Mouse (Mus musculus): ENCODE measurements around the gene Exd1. TPM values are rescaled to one million over a fixed set of nuclear protein-coding genes. Genes with fewer than 3 reads are reported as not detected.
"Not testable (repeated sequence)": the region's sequence is repeated elsewhere in the genome, so short reads cannot be mapped to it uniquely, and the experiment has no call there.

Exd1 gene
- total and polyA plus RNA-seq, 2 experiments from 2014 or later: 0.73 to 0.81 TPM

GRCm38 (mm10) chr2:119514026-119514522, 33.4 kb downstream of the Exd1 start:
- H3K9ac ChIP-seq: no peak overlapping the region
- no peaks in the 10 kb centered on the region for H3K27me3 ChIP-seq (ENCODE audit: insufficient read depth, low read length)
- H3K36me3 ChIP-seq (ENCODE audit: insufficient read depth): no peaks in the 10 kb centered on the region
- 80% methylated on average over 3 of the region's 3 CpGs for WGBS
- no peak overlapping the region for H3K4me2 ChIP-seq (ENCODE audit: low read depth)
- DNase-seq (no peak), ATAC-seq (no peak)
- no peaks in the 10 kb centered on the region for H3K9me3 ChIP-seq (ENCODE audit: low read length)
- H3K4me1 ChIP-seq (ENCODE audit: insufficient read depth): no peaks in the 10 kb centered on the region
- no peak for TF ChIP-seq CTCF (IDR thresholded peaks at IDR 0.05; ENCODE audit: low read depth)
- no peak overlapping the region for H3K27ac ChIP-seq (ENCODE audit: low read depth, low read length)
- no peak overlapping the region for H3K4me3 ChIP-seq (ENCODE audit: low read depth, low read length)

- no peak for TF ChIP-seq CTCF (IDR thresholded peaks at IDR 0.05; ENCODE audit: low read depth)
- Histone ChIP-seq H3K27ac (ENCODE audit: low read depth, low read length) (no peak overlapping the region), H3K9me3 (ENCODE audit: low read length) (no peaks in the 10 kb centered on the region), H3K36me3 (ENCODE audit: insufficient read depth) (no peaks in the 10 kb centered on the region), H3K4me1 (ENCODE audit: insufficient read depth) (no peaks in the 10 kb centered on the region), H3K9ac (no peak overlapping the region), H3K4me3 (ENCODE audit: low read depth, low read length) (no peak overlapping the region), H3K27me3 (ENCODE audit: insufficient read depth, low read length) (no peaks in the 10 kb centered on the region), H3K4me2 (ENCODE audit: low read depth) (no peak overlapping the region)
- 77% methylated on average over 3 of the region's 3 CpGs for WGBS
- DNase-seq (no peak), ATAC-seq (no peak)
Measured at GRCm38 (mm10) chr2:119512292-119512691, 35.1 kb downstream of the Exd1 start.

- ATAC-seq: no peak
- 92% methylated on average over 2 of the region's 2 CpGs for WGBS
Measured at GRCm38 (mm10) chr2:119510856-119511255, 36.6 kb downstream of the Exd1 start.

GRCm38 (mm10) chr2:119508518-119508917, 38.9 kb downstream of the Exd1 start:
- H3K4me2 ChIP-seq (ENCODE audit: low read depth); H3K27me3 ChIP-seq (ENCODE audit: insufficient read depth, low read length); ATAC-seq; H3K4me1 ChIP-seq (ENCODE audit: insufficient read depth); H3K36me3 ChIP-seq (ENCODE audit: insufficient read depth); DNase-seq; H3K9me3 ChIP-seq (ENCODE audit: low read length); H3K4me3 ChIP-seq (ENCODE audit: low read depth, low read length); H3K27ac ChIP-seq (ENCODE audit: low read depth, low read length); H3K9ac ChIP-seq: not testable (repeated sequence)
- WGBS: 70% methylated on average over 7 of the region's 7 CpGs

More at GRCm38 (mm10) chr2:119510856-119511255, 36.6 kb downstream of the Exd1 start:
- H3K27ac ChIP-seq (ENCODE audit: low read depth, low read length): no peak overlapping the region
- no peaks in the 10 kb centered on the region for H3K9me3 ChIP-seq (ENCODE audit: low read length)
- no peak for TF ChIP-seq CTCF (IDR thresholded peaks at IDR 0.05; ENCODE audit: low read depth)
- no peak overlapping the region for H3K9ac ChIP-seq
- no peaks in the 10 kb centered on the region for H3K4me1 ChIP-seq (ENCODE audit: insufficient read depth)
- no peak overlapping the region for H3K4me2 ChIP-seq (ENCODE audit: low read depth)
- H3K4me3 ChIP-seq (ENCODE audit: low read depth, low read length): no peak overlapping the region
- no peaks in the 10 kb centered on the region for H3K36me3 ChIP-seq (ENCODE audit: insufficient read depth)
- no peaks in the 10 kb centered on the region for H3K27me3 ChIP-seq (ENCODE audit: insufficient read depth, low read length)
- DNase-seq: no peak

- Histone ChIP-seq H3K4me2 (ENCODE audit: low read depth) (no peak overlapping the region), H3K36me3 (ENCODE audit: insufficient read depth) (no peaks in the 10 kb centered on the region), H3K9me3 (ENCODE audit: low read length) (no peaks in the 10 kb centered on the region), H3K9ac (no peak overlapping the region), H3K27ac (ENCODE audit: low read depth, low read length) (no peak overlapping the region), H3K27me3 (ENCODE audit: insufficient read depth, low read length) (no peaks in the 10 kb centered on the region), H3K4me3 (ENCODE audit: low read depth, low read length) (no peak overlapping the region), H3K4me1 (ENCODE audit: insufficient read depth) (no peaks in the 10 kb centered on the region)
- no peak for DNase-seq
- TF ChIP-seq CTCF (IDR thresholded peaks at IDR 0.05; ENCODE audit: low read depth): no peak
- ATAC-seq: no peak
Measured at GRCm38 (mm10) chr2:119507108-119507507, 40.3 kb downstream of the Exd1 start.

GRCm38 (mm10) chr2:119500965-119501652, 46.3 kb downstream of the Exd1 start:
- H3K27ac ChIP-seq (ENCODE audit: low read depth, low read length): no peak overlapping the region
- H3K9me3 ChIP-seq (ENCODE audit: low read length): no peaks in the 10 kb centered on the region
- TF ChIP-seq CTCF (IDR thresholded peaks at IDR 0.05; ENCODE audit: low read depth): no peak
- H3K9ac ChIP-seq: no peak overlapping the region
- no peaks in the 10 kb centered on the region for H3K27me3 ChIP-seq (ENCODE audit: insufficient read depth, low read length)
- no peak overlapping the region for H3K4me3 ChIP-seq (ENCODE audit: low read depth, low read length)
- H3K4me1 ChIP-seq (ENCODE audit: insufficient read depth): no peaks in the 10 kb centered on the region
- 91% methylated on average over 2 of the region's 2 CpGs for WGBS
- DNase-seq (no peak), ATAC-seq (no peak)
- H3K36me3 ChIP-seq (ENCODE audit: insufficient read depth): no peaks in the 10 kb centered on the region
- H3K4me2 ChIP-seq (ENCODE audit: low read depth): no peak overlapping the region

- H3K27ac ChIP-seq (ENCODE audit: low read depth, low read length): no peak overlapping the region
- H3K4me3 ChIP-seq (ENCODE audit: low read depth, low read length): no peak overlapping the region
- H3K9me3 ChIP-seq (ENCODE audit: low read length): no peaks in the 10 kb centered on the region
- H3K4me2 ChIP-seq (ENCODE audit: low read depth): no peak overlapping the region
- no peaks in the 10 kb centered on the region for H3K4me1 ChIP-seq (ENCODE audit: insufficient read depth)
- H3K27me3 ChIP-seq (ENCODE audit: insufficient read depth, low read length): no peaks in the 10 kb centered on the region
- no peak for DNase-seq
- H3K9ac ChIP-seq: no peak overlapping the region
- no peaks in the 10 kb centered on the region for H3K36me3 ChIP-seq (ENCODE audit: insufficient read depth)
- no peak for TF ChIP-seq CTCF (IDR thresholded peaks at IDR 0.05; ENCODE audit: low read depth)
- 91% methylated on average over 2 of the region's 2 CpGs for WGBS
- ATAC-seq: no peak
Measured at GRCm38 (mm10) chr2:119498859-119499258, 48.6 kb downstream of the Exd1 start.

Measured in forebrain, postnatal 0 days (tissue).